Mouse (Mus musculus) lung, embryonic 14.5 days (tissue): ENCODE measurements at regions not wholly inside any gene's neighbourhood (a gene's known extent, or its start where the extent isn't known, plus 50 kb on each side); places are given as distances from the start of the nearest gene placed in this dataset.

Source experiments
- ATAC-seq: fragments of 200-750 bp; cut with Nextera tagmentation; 2 replicates; pipeline ENCODE4 v1.8.0; 2017; ENCODE audit warnings: mild to moderate bottlenecking, moderate TSS enrichment, moderate library complexity; ENCODE audit not compliant: insufficient read depth
- DNase-seq: peaks from one replicate; pipeline ENCODE4 v3.0.0-alpha.2; 2015
- H3K27ac ChIP-seq: fragments of 300-500 bp; sonication (generic); 2 replicates; pipeline ENCODE4 v1.5.1; 2014; ENCODE audit warnings: low read depth, mild to moderate bottlenecking, moderate library complexity
- H3K27me3 ChIP-seq: fragments of 300-500 bp; sonication (generic); 2 replicates; pipeline ENCODE4 v1.6.1; 2014; ENCODE audit warnings: low read length, control low read depth; ENCODE audit not compliant: insufficient read depth
- H3K36me3 ChIP-seq: fragments of 300-500 bp; sonication (generic); 2 replicates; pipeline ENCODE4 v1.6.1; 2014; ENCODE audit warnings: control low read depth; ENCODE audit not compliant: insufficient read depth
- H3K4me1 ChIP-seq: fragments of 300-500 bp; sonication (generic); 2 replicates; pipeline ENCODE4 v1.6.1; 2014; ENCODE audit warnings: antibody characterized with exemption, control low read depth; ENCODE audit not compliant: insufficient read depth
- H3K4me2 ChIP-seq: fragments of 300-500 bp; sonication (generic); 2 replicates; pipeline ENCODE4 v1.6.1; 2014; ENCODE audit warnings: mild to moderate bottlenecking
- H3K4me3 ChIP-seq: fragments of 300-500 bp; sonication (generic); 2 replicates; pipeline ENCODE4 v1.5.1; 2014; ENCODE audit warnings: low read depth, low read length
- H3K9ac ChIP-seq: fragments of 300-500 bp; sonication (generic); 2 replicates; pipeline ENCODE4 v1.6.1; 2014
- H3K9me3 ChIP-seq: fragments of 300-500 bp; sonication (generic); 2 replicates; pipeline ENCODE4 v1.6.1; 2016; ENCODE audit warnings: low read depth, low read length, control low read depth
- CTCF ChIP-seq: IDR thresholded peaks from 2 replicates; pipeline ENCODE4 v1.5.1; 2016; ENCODE audit warnings: antibody characterized with exemption, low read depth
- WGBS: fragments of 180-500 bp; shearing (Covaris S2); extraction: QIAGEN DNeasy Blood & Tissue Kit; methylation state at CpG from one replicate; pipeline ENCODE4 v1.1.7; 2014; 5-methylcytosine and 5-hydroxymethylcytosine counted together

- Histone ChIP-seq H3K27ac (no peak overlapping the region), H3K4me2 (no peak overlapping the region), H3K9ac (no peak overlapping the region), H3K27me3 (no peaks in the 10 kb centered on the region), H3K4me1 (no peaks in the 10 kb centered on the region), H3K9me3 (no peaks in the 10 kb centered on the region), H3K4me3 (no peak overlapping the region), H3K36me3 (no peaks in the 10 kb centered on the region)
- WGBS: 41% methylated on average over 5 of the region's 5 CpGs
- no peak for ATAC-seq
- no peak for TF ChIP-seq CTCF
- DNase-seq: peak; percentile 50
Measured at GRCm38 (mm10) chr2:92851336-92851735, 63.6 kb upstream of the Syt13 start.

- H3K27ac ChIP-seq: no peak overlapping the region
- no peak overlapping the region for H3K4me2 ChIP-seq
- no peaks in the 10 kb centered on the region for H3K27me3 ChIP-seq
- no peak overlapping the region for H3K4me3 ChIP-seq
- no peak for ATAC-seq
- 83% methylated on average over 3 of the region's 3 CpGs for WGBS
- H3K4me1 ChIP-seq: no peaks in the 10 kb centered on the region
- no peak for DNase-seq
- H3K36me3 ChIP-seq: no peaks in the 10 kb centered on the region
- H3K9me3 ChIP-seq: no peaks in the 10 kb centered on the region
- no peak for TF ChIP-seq CTCF
- H3K9ac ChIP-seq: no peak overlapping the region
Measured at GRCm38 (mm10) chr2:92853175-92853574, 61.7 kb upstream of the Syt13 start.

GRCm38 (mm10) chr2:92854331-92854730, 60.6 kb upstream of the Syt13 start:
- WGBS: 45% methylated on average over 4 of the region's 4 CpGs
- H3K4me2 ChIP-seq: no peak overlapping the region
- no peak overlapping the region for H3K4me3 ChIP-seq
- H3K27me3 ChIP-seq: no peaks in the 10 kb centered on the region
- DNase-seq (peak; percentile 16), ATAC-seq (0 out of 2 replicates have a peak, but pooled peaks have one; percentile 14)
- H3K36me3 ChIP-seq: no peaks in the 10 kb centered on the region
- no peaks in the 10 kb centered on the region for H3K9me3 ChIP-seq
- no peak overlapping the region for H3K27ac ChIP-seq
- no peaks in the 10 kb centered on the region for H3K4me1 ChIP-seq
- no peak overlapping the region for H3K9ac ChIP-seq
- TF ChIP-seq CTCF: no peak

GRCm38 (mm10) chr2:92856047-92856446, 58.9 kb upstream of the Syt13 start:
- WGBS: 59% methylated on average over 12 of the region's 12 CpGs

GRCm38 (mm10) chr2:92860502-92861197, 54.2 kb upstream of the Syt13 start:
- ATAC-seq: no peak
- DNase-seq: no peak
- Histone ChIP-seq H3K9ac (no peak overlapping the region), H3K9me3 (peaks cover 4% of the 10 kb centered on the region; the same call in 1 of the 2 replicates), H3K4me2 (no peak overlapping the region), H3K36me3 (no peaks in the 10 kb centered on the region), H3K4me3 (no peak overlapping the region), H3K27ac (no peak overlapping the region), H3K4me1 (no peaks in the 10 kb centered on the region), H3K27me3 (no peaks in the 10 kb centered on the region)
- 70% methylated on average over 8 of the region's 8 CpGs for WGBS
- TF ChIP-seq CTCF: no peak

More at GRCm38 (mm10) chr2:92856047-92856446, 58.9 kb upstream of the Syt13 start:
- Histone ChIP-seq H3K4me3 (no peak overlapping the region), H3K9ac (no peak overlapping the region), H3K9me3 (no peaks in the 10 kb centered on the region), H3K27me3 (no peaks in the 10 kb centered on the region), H3K4me1 (no peaks in the 10 kb centered on the region), H3K4me2 (no peak overlapping the region), H3K27ac (no peak overlapping the region), H3K36me3 (no peaks in the 10 kb centered on the region)
- DNase-seq (no peak), ATAC-seq (no peak)
- TF ChIP-seq CTCF: no peak
